Mouse (Mus musculus) inflammation-experienced regulatory T-cells, adult 6 months (primary cell): ENCODE measurements at regions not wholly inside any gene's neighbourhood (a gene's known extent, or its start where the extent isn't known, plus 50 kb on each side); places are given as distances from the start of the nearest gene placed in this dataset.

Experiments used
- ATAC-seq: one replicate; pipeline ENCODE4 v1.8.0; 2017

DNA sequence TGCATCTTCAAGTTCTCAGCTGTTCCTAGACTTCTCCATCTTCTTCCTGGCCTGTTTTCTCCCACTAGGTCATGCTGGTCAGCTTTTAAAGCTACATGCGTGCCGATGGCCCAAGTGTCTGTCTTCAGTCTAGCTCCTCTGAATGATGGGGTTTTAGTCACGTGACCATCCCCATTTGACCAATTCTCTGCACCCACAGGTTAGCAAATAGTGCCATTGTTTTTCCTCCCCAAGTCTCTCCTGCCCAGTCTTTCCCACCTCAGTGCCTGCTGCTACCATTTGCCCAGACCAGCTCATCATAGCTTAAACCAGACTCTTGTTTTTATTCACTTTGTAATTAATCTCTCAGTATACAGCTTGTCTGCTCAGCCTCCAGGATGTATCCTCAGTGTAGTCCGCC, 62.3 kb downstream of the Zfp706 start:
- no peak for ATAC-seq

DNA sequence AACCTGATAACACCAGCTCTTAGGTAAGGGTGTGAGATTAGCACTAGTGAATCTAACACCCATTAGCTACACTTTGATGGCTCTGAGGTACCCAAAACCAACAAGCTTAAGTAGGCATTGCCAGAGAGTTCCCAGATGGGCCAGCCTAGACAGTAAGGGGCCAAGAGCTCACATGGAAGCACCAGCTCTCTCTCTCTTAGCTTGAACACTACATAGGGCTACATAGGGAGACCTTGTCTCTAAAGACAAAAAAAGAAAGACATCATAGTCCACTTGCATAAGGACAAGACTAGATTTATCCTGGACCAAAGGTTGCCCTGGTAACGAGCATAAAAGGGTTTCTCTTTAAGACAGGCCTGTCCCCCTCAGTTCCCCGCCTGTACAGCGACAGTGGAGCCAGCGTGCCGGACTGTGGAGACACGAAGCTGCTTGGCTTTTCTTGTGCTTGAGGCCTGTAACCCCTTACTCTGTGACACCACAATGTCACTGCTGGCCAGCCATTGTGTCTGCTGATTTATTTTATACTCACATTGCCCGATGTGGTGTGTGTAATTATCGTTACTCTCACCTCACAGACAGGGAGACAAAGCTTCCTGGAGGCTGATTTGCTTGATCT, 62.9 kb downstream of the Zfp706 start:
- ATAC-seq: no peak

DNA sequence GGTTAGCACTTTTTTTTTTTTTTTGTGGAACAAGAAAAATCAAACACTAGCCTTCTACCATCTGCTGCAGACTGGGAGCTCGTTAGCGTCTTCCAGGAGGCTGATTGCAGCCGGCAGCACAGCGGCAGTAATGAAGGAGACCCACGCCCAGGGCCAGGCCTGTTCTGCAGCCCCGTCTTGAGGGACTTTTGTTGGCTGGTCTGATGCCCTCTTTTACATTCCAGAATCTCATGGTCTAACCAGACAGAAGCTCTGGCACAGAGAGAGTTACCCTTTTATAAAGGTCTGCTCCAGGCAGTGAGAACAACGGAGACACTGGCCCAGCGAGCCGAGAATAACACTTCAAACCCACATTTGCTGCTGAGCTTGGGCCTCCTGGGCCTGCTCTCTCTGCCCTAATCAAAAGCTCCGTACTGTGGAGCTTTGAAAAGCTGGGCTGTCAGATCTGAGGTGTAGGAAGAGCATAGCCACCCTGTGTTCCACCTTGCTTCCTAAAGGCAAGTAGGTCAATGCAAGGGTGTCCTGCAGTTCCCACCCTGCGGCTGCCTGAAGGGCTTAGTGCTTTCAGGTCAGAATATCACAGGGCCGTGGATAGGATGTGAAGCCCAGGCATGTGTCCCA, 64.0 kb downstream of the Zfp706 start:
- ATAC-seq: no peak

DNA sequence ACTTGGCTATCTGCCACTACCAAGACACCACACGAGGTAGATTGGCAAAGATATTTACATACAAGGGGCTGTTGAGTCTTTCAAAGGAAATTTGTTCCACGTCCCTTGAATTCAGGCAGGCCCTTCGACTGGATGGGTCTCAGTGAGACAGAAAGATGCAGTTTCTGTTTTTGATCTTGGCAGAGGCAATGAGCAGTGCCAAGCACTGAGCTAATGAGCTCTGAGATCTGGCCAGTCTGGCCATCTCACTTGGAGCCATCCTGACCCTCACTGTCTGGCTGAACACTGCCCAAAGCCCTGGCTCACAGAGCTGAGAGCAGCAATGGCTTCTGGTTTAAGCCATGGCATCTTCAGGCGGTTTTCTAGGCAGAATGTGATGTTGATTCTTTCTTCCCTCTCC, 65.3 kb downstream of the Zfp706 start:
- no peak for ATAC-seq

DNA sequence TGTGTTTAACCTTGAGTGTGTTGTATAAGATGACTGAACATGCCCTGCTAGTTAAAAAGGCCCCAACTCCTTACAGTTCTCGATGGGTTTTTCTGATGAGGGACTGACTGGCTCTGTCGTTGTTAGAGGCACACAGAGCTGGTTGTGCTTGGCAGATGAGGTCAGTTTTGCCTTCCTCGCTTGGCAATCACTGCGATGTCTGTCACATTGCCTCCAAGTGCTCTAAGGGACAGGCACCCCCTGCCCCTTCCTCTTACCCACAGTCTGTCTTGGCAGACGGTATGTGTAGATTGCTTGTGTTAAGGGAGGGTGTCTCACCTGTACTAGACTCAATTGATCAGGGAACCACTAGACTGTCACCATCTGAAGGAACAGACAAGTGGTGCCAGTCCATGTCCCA, 65.8 kb downstream of the Zfp706 start:
- no peak for ATAC-seq

DNA sequence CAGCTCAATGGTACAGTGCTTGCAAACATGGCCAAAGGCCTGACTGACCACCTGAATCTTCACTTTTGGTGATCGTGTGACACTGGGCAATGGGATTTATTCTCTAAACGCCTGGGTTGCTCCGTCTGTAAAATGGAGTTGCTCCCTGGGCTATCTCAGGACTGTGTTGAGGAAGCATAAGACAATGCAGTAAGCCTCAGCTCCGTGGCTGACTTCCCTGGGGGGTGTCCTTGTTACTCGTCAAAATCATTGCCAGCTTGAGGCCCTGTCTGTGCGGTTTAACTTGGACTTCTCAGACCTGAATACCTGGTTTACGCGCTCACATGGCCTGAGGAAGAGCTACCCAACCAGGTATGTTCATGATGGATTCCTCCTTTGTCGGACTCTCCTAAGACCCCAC, 68.0 kb downstream of the Zfp706 start:
- ATAC-seq: no peak

DNA sequence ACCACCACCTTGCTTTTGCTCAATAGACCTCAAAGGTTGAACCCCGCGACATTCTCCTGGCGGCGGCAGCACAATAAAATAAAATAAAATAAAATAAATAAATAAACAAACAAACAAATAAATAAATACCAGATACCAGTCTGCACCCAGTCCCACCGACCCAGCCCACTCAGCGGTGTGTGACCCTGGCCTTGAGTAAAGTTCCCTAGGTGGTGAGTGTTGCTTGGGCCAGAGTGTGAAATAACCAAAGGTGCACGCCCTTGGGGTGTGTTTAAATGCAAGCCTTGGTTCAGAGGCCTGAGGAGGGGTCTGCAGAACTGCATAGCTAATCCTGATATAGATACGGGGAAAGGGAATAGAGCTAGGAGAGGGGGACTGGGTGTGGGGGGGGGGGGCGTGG, 68.4 kb downstream of the Zfp706 start:
- no peak for ATAC-seq

DNA sequence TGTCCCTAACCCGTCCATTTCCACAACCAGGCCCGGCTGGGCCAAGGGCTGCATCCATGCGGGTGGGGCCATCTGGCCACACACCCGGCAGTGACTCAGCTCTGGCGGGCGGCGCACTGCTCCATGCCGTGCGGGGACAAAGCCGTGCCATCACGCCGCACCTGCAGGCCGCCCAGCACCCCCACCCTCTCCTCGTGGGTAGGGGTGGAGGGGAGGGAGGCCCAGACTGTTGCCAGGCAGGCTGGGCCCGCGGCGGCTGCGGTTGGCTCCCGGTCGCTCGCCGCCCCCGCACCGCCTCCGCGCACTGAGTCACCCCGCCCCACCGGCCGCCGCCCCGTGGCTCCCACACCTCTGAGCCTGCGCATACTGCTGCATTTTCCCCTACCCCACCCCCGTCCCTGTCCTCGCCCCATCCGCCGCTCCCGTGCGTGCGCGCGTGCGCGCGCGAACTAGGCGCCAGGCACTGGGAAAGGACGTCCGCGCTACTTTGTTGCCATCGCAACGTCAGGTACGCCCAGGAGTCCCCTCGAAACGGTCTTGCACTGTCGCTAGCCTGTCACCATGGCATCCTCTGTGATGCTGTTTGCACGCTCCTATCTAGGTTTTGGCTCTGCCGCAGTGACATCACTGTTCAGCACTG, 68.9 kb downstream of the Zfp706 start:
- peak; percentile 87 for ATAC-seq

DNA sequence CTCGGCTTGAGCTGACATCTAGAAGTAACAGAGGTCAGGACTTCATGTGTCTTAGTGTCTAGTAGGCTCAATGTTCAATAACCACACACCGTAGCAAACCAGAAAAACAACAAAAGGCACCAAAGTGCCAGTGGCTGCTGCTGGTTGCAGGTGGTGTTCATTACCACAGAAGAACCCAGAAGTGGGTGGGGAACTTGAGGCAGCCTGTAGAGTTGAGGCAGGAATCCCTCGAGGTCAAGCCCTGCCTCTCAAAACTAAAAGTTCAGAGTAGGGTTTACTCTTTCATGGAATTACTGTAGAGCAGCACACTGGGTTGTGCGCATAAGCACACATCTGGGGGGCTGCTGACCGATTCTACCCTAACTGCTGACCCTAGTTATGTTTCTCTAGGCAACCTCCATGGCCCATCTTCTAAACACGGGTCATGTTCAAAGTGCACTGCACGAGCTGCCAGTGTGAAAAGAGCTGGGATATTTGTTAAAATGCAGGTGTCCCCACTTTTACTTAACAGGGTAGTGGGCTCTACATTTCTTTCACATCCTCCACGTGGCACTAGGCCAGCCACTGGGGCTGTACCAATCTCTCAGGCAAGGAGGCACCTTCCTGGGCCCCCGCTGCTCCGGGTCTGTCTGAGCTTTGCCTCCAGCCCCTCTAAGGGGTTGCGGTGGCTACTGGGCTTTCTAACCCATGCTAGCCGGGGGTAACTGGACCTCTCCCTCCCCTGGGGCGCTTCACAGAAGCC, 69.6 kb downstream of the Zfp706 start:
- ATAC-seq: peak; percentile 16

DNA sequence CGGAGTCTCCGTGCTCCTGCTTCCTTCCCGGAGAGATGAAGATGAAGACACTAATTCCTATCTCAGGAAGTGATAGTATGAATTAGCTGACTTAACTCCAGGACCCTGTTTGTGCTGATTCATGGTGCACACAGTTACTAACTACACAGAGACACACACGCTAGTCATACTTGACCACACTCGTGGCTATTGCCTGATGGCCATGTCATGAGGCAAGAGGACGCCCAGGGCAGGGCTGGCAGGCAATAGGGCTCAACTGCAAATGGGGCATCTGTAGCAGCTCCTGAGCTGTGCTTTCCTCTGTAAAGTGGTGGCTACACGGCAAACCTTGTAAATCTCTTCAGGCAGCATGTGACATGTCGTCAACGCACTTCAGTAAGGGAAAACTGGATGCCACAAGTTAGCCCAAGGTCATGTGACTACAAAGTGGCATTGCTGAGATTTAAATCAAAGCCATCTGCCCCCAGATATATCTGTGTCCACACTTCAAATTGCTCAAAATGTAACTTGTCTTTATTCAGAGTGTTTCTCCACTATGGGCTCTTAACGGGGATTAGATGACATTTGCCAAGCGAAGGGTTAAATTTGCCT, 70.4 kb downstream of the Zfp706 start:
- no peak for ATAC-seq

DNA sequence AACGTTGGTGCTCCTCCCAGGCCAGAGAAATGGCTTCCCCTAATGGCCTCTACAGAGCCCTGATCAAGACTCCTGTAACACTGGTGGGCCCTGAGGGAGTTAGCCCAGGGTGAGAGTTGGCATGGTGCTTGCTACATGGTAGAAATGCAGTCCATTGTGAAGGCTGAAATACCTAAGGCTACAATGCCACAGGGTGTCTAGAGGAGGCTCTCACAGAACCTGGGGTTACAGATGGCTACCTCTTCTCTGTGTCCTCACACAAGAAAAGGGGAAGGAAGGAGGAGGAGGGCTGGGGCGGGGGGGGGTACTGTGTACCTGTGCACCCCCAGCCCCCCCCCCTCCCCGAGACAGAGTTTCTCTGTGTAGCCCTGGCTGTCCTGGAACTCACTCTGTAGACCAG, 72.8 kb downstream of the Zfp706 start:
- ATAC-seq: no peak

DNA sequence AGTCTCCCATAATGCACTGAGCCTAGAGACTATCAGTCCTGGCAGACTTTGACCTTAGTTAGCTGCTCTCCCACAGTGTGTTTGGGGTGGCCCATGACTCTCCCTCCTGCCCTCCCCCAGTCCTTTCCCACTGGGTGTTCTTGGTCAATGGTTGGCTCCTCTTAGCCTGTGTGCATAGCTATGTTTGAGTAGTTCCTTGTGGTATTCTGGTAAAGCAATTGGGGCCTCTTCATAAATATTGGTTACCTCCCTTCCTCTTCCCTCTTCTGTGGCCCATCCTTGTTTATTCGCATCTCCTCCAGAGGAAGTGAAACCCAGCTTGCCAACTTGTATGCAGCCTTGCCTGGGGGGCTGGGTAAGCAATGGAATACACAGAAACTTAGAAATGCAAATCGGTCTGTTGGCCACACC, 74.0 kb downstream of the Zfp706 start:
- ATAC-seq: no peak

DNA sequence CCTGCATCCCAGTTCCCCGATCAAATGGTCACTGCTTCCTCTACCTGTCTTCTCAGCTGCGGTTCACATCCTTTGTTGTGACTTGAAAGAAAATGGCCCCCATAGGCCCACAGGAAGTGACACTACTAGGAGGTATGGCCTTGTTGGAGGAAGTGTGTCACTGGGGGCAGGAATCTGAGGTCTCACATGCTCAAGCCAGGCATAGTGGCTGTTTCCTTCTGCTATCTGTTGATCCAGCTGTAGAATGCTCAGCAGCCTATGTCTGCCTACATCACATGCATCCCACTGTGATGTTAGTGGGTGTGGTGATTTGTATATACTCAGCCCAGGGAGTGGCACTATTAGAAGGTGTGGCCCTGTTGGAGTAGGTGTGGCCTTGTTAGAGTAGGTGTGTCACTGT, 76.1 kb downstream of the Zfp706 start:
- ATAC-seq: peak; percentile 72

DNA sequence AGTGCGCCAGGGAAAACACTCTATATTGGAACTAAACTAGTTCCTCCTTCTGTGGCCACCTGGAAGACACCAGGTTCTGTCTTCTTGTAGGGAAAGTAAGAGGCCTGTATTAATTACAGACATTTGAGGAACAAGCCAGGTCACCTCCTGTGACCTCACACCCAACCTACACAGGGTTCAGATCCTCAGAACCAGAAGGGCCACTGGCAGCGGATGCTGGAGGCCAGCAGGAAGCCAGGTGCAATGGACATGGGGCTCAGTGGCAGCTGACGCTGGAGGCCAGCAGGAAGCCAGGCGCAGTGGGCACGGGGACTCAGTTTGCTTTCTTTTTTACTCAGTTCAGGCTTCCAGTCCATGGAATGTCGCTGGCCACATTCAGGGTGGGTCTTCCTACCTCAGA, 77.1 kb downstream of the Zfp706 start:
- no peak for ATAC-seq

DNA sequence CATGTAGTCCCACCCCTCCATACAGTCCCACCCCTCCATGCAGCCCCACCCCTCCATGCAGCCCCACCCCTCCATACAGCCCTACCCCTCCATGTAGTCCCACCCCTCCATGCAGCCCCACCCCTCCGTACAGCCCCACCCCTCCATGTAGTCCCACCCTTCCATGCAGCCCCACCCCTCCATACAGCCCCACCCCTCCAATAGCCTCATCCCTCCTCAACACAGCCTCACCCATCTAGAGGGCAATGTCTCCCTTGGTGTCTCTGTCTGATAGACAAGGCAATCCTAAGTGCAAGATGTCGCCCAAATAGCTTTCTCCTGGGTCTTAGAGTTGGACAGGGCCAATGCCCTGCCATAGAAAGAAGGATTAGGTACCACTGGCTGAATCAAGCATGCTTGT, 77.8 kb downstream of the Zfp706 start:
- no peak for ATAC-seq

DNA sequence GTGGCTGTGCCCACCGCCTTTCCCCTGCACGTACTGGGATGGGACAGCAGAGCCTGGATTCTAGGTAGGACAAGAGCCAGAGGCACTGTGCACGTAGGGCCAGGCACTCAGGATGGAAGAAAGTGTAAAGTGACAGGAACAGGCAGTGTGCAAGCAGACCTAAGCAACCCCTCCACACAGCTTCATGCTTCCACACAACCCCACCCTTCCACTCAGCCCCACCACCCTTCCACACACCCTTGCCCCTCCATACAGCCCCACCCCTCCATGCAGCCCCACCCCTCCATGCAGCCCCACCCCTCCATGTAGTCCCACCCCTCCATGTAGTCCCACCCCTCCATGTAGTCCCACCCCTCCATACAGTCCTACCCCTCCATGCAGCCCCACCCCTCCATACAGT, 78.5 kb downstream of the Zfp706 start:
- ATAC-seq: no peak

DNA sequence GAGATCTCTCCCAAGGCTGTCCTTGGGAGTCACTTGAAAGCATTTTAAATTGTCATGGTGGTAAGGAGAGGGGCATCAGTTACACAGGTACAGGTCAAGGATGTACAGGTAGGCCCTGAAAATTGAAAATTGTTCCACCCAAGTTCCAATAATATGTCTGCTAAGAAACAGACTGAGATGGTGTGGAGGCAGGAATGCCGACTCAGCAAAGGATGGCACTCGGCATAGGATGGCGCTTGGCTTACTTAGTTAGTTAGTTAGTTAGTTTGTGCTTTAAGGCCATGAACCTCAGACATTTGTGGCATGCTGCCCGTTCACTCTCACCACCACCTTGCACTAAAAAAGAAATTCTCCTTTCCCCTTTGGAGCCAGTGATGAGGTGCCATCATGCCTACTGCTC, 78.9 kb downstream of the Zfp706 start:
- no peak for ATAC-seq

DNA sequence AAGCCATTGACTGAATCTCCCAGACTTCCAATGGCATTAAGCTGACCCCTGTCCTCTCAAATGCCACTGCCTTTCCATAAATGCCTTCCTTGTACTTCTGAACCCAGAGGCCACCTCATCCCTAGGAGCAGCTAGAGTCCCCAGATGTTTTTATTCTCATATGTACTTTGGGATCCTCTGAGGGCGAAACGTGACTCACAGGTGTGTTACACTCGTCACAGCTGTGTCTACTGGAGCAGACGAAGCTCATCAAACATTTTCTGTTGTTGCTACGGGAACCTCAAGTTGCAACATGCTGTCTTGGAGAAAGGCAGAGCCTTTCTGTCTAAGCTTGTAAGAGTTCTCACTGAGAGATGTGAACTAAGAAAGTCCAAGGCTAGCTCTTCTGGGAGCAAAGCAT, 80.1 kb downstream of the Zfp706 start:
- no peak for ATAC-seq

DNA sequence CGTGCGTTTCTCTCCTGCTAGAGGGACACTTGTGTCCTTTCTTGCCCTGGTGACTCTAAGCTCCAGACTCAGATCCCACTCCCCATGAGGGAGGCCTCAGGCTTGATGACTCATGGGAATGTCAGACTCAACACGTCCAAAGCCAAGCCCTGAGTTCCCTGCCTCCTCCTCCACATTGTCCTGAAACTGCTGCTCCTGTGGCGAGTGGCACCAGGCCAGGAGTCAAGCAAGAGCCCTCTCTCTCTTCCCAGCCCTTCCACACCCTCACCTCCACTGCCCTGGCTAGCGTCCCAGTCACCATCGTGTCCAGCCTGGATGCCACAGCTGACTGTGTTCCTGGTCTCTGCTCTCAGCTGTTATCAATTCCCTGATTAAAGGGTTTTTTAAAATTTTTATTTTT, 83.4 kb downstream of the Zfp706 start:
- ATAC-seq: no peak

DNA sequence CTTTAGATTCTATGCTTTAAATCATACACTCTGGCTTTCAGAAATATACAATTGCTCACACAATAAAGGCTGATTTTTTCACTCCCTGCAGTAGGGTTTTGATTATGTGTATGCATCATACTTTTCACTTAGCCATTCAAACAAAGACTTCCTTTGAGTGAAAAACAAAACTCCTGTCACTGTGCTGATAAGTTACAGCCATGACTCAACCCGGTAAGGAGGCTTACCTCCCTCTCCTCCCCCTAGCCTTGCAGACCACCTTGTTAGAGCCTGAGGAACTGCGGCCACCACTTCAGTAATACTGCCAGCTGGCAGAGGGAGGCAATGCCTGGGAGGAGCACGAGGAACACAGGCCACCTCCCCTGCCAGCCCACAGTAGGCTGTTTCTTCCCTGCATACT, 86.2 kb downstream of the Zfp706 start:
- no peak for ATAC-seq

DNA sequence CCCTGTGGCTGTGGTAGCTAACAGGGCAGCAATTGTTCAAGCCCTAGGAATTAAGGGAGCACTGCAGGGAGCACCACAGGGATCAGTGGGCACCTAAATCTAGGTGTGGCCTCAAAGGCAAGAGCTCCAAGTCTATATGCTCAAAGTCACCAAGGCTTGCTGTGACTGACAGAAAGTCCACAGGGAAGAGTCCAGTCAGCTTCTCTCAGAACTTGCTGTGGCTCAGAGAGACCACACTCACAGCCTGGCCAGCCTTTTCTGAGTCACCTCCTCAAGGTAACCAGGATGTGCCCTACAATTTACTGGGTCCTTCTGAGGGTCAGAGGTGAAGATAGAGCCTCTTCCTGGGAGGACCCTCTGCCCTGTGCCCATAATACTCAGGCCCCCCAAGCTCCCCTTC, 86.7 kb downstream of the Zfp706 start:
- ATAC-seq: no peak

DNA sequence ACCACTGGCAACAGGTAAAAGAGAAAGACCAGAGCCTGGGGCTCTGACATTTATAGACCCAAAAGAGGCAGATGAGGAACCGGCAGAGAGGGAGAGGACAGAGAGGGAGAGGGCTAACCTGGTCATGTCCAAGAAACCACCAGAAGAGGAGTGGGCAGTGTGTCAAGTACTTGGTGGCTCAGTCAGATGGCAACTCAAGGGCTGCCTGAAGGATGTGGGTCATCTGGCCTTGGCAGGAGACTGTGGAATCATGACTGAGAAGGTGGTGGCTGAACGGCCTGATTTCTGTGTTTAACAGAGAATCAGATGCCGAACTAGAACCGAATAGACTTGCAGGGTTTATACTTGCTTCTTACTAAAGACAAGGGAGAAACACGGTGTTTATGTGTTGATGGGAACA, 87.9 kb downstream of the Zfp706 start:
- no peak for ATAC-seq

DNA sequence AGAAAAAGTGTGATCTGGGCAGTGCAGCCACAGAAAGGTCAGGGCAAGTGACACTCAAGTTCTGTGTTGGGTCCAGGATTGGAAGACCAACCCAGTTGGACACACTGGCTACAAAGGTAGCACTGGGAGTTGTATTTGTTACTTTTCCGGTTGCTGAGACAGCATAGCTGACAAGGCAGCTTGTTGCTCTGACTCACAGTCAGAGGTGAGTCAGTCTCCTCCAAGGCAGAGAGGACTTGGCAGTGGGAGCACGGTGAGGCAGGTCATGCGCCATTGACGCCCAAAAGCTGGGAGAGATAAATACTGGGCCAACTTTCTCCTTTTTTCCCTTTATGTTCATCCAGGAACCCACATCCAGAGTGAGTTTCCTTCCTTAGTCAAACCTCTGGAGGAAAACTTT, 88.4 kb downstream of the Zfp706 start:
- no peak for ATAC-seq

DNA sequence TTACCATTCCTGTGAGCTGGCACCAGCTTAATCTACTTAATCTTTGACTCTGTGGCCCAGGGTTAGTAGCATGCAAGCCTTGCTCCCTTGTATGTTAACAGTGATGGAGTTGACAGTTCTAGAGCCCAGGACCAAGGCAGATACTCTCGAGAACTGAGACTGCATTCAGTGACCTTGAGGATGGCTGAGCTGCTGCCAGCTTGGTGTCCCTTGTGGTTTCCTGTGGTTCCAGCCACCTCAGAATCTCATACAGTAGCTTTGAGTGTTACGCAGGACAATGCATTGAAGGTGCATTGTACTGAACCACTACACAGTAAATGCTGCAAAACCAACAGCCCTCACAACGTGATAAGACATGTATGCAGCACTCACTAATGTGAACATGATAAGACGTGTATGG, 90.6 kb downstream of the Zfp706 start:
- ATAC-seq: no peak
